Mouse (Mus musculus) hindbrain, embryonic 11.5 days (tissue): ENCODE data around the gene Sept8. TPM values are rescaled to one million over a fixed set of nuclear protein-coding genes. Genes with fewer than 3 reads are reported as not detected.

Experiments
- ATAC-seq: fragments of 200-750 bp; cut with Nextera tagmentation; 2 replicates; pipeline ENCODE4 v1.8.0; 2017; ENCODE audit warnings: mild to moderate bottlenecking, moderate TSS enrichment, moderate library complexity; ENCODE audit not compliant: low FRiP score
- DNase-seq: peaks from one replicate; pipeline ENCODE4 v3.0.0-alpha.2; 2015; ENCODE audit warnings: low spot score
- H3K27ac ChIP-seq: fragments of 300-500 bp; sonication (generic); 2 replicates; pipeline ENCODE4 v1.5.1; 2014; ENCODE audit warnings: mild to moderate bottlenecking, low read depth, low read length
- H3K27me3 ChIP-seq: fragments of 300-500 bp; sonication (generic); 2 replicates; pipeline ENCODE4 v1.6.1; 2014; ENCODE audit warnings: mild to moderate bottlenecking, low read length, moderate library complexity, mixed read lengths; ENCODE audit not compliant: control insufficient read depth, insufficient read depth
- H3K36me3 ChIP-seq: fragments of 300-500 bp; sonication (generic); 2 replicates; pipeline ENCODE4 v1.6.1; 2014; ENCODE audit warnings: mild to moderate bottlenecking, low read length, moderate library complexity, mixed read lengths; ENCODE audit not compliant: control insufficient read depth, insufficient read depth
- H3K4me1 ChIP-seq: fragments of 300-500 bp; sonication (generic); replicated peaks from 2 replicates; pipeline ENCODE4 v1.6.1; 2014; ENCODE audit warnings: low read length, mixed read lengths; ENCODE audit not compliant: control insufficient read depth, insufficient read depth
- H3K4me2 ChIP-seq: fragments of 300-500 bp; sonication (generic); replicated peaks from 2 replicates; pipeline ENCODE4 v1.6.1; 2014; ENCODE audit warnings: mild to moderate bottlenecking, low read depth, low read length
- H3K4me3 ChIP-seq: fragments of 300-500 bp; sonication (generic); 2 replicates; pipeline ENCODE4 v1.5.1; 2014; ENCODE audit warnings: low read depth, low read length
- H3K9ac ChIP-seq: fragments of 300-500 bp; sonication (generic); 2 replicates; pipeline ENCODE4 v1.6.1; 2014; ENCODE audit warnings: low read depth, low read length
- H3K9me3 ChIP-seq: fragments of 300-500 bp; sonication (generic); 2 replicates; pipeline ENCODE4 v1.6.1; 2016; ENCODE audit warnings: low read length; ENCODE audit not compliant: control insufficient read depth
- WGBS: fragments of 180-500 bp; shearing (Covaris S2); extraction: QIAGEN DNeasy Blood & Tissue Kit; methylation state at CpG from one replicate; pipeline ENCODE4 v1.1.7; 2014; 5-methylcytosine and 5-hydroxymethylcytosine counted together
- polyA plus RNA-seq: library from polyadenylated mRNA; unstranded; fragments of >200 nt; fragmentation: Nextera tagmentation; extraction: Ambion mirVana; gene quantifications from 2 replicates; pipeline ENCODE4 v1.2.1, GENCODE M21; 2014

Gene Sept8
- polyA plus RNA-seq, 1 experiment from 2014 or later: 13.5 TPM

- DNase-seq (no peak), ATAC-seq (no peak)
- Histone ChIP-seq H3K9ac (no peak overlapping the region), H3K27ac (no peak overlapping the region), H3K27me3 (peaks cover 29% of the 10 kb centered on the region), H3K9me3 (no peaks in the 10 kb centered on the region), H3K4me2 (no peak overlapping the region), H3K4me3 (no peak overlapping the region), H3K4me1 (peaks cover 3% of the 10 kb centered on the region; the same call in 1 of the 2 replicates), H3K36me3 (no peaks in the 10 kb centered on the region)
- WGBS: 66% methylated on average over 9 of the region's 9 CpGs
Measured at GRCm38 (mm10) chr11:53489421-53489820, 29.6 kb upstream of the Sept8 start.

GRCm38 (mm10) chr11:53491954-53492401 lies 27.1 kb upstream of the Sept8 start:
- H3K36me3 ChIP-seq: no peaks in the 10 kb centered on the region
- no peak overlapping the region for H3K9ac ChIP-seq
- no peak overlapping the region for H3K4me2 ChIP-seq
- peaks cover 6% of the 10 kb centered on the region for H3K4me1 ChIP-seq
- H3K27ac ChIP-seq: no peak overlapping the region
- 8% methylated on average over 8 of the region's 8 CpGs for whole genome bisulfite sequencing
- no peaks in the 10 kb centered on the region for H3K9me3 ChIP-seq
- H3K27me3 ChIP-seq: peaks cover 24% of the 10 kb centered on the region
- no peak overlapping the region for H3K4me3 ChIP-seq
- DNase-seq (peak; percentile 73), ATAC-seq (peak; percentile 72)

GRCm38 (mm10) chr11:53493243-53493955 lies 25.7 kb upstream of the Sept8 start:
- DNase-seq: peak; percentile 40
- WGBS: 9% methylated on average over 3 of the region's 3 CpGs
- no peak overlapping the region for H3K9ac ChIP-seq
- no peak overlapping the region for H3K4me3 ChIP-seq
- H3K4me1 ChIP-seq: peaks cover 6% of the 10 kb centered on the region
- H3K27me3 ChIP-seq: peaks cover 20% of the 10 kb centered on the region
- no peak overlapping the region for H3K4me2 ChIP-seq
- peak; percentile 64; the same call in 1 of the 2 replicates for ATAC-seq
- no peaks in the 10 kb centered on the region for H3K36me3 ChIP-seq
- no peak overlapping the region for H3K27ac ChIP-seq
- H3K9me3 ChIP-seq: no peaks in the 10 kb centered on the region

DNA sequence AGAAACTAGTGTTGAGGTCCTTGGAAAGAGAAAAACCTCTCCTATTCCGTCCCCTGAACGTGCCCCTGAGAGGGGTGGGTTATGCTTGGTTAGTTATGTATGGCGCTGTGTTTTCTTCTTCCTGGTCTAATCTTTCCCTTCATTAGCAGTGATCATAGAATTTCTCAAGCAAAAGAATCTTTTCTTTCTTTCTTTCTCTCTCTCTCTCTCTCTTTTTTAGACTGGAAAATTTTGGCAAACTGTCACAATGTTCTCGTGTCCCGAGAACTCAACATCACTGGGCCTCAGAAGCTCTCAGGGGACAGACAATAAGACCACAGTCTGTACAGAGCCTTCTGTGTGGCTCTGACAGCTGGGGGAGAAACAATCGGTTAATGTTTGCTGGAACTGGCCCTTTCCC lies 23.6 kb upstream of the Sept8 start:
- Histone ChIP-seq H3K4me2 (no peak overlapping the region), H3K27ac (no peak overlapping the region), H3K9ac (no peak overlapping the region), H3K36me3 (no peaks in the 10 kb centered on the region), H3K27me3 (peaks cover 25% of the 10 kb centered on the region), H3K4me3 (no peak overlapping the region), H3K9me3 (no peaks in the 10 kb centered on the region), H3K4me1 (peaks cover 6% of the 10 kb centered on the region)
- WGBS: 25% methylated on average over 6 of the region's 6 CpGs
- ATAC-seq (no peak), DNase-seq (no peak)

DNA sequence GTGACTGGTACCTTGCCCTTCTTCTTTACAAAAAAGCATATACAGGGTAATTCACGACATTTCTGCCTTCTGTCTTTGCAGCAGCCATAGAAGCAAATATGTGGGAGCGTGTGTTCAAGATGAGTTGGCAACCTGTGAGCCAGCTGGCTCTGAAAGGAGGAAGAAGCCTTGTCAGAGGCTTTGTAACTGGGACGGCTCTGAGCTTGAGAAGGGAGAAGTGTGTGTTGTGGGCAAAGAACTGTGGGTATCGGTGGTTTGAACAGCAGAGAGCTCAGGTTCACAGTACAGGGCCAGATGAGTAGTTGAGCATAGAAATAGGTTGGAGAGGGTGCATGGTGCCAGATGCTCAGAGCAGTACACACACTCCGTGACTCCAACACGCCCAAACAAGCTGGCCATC lies 22.1 kb upstream of the Sept8 start:
- Histone ChIP-seq H3K4me1 (peaks cover 8% of the 10 kb centered on the region), H3K27ac (no peak overlapping the region), H3K9ac (no peak overlapping the region), H3K4me2 (no peak overlapping the region), H3K27me3 (peaks cover 33% of the 10 kb centered on the region), H3K9me3 (no peaks in the 10 kb centered on the region), H3K4me3 (no peak overlapping the region), H3K36me3 (no peaks in the 10 kb centered on the region)
- 83% methylated on average over 6 of the region's 6 CpGs for WGBS
- ATAC-seq (no peak), DNase-seq (no peak)

- peak; percentile 33 for DNase-seq
- Histone ChIP-seq H3K4me3 (no peak overlapping the region), H3K27me3 (peaks cover 38% of the 10 kb centered on the region), H3K36me3 (no peaks in the 10 kb centered on the region), H3K9ac (no peak overlapping the region), H3K9me3 (no peaks in the 10 kb centered on the region), H3K4me1 (0 out of 2 replicates have a peak, but pooled peaks cover 2% of the 10 kb centered on the region), H3K27ac (no peak overlapping the region), H3K4me2 (no peak overlapping the region)
- 10% methylated on average over 11 of the region's 11 CpGs for WGBS
- no peak for ATAC-seq
Measured at GRCm38 (mm10) chr11:53500569-53500968, 18.5 kb upstream of the Sept8 start.

- Histone ChIP-seq H3K27ac (no peak overlapping the region), H3K4me3 (no peak overlapping the region), H3K36me3 (no peaks in the 10 kb centered on the region), H3K27me3 (peaks cover 29% of the 10 kb centered on the region), H3K9me3 (no peaks in the 10 kb centered on the region), H3K4me1 (0 out of 2 replicates have a peak, but pooled peaks cover 2% of the 10 kb centered on the region), H3K4me2 (no peak overlapping the region), H3K9ac (no peak overlapping the region)
- no peak for DNase-seq
- ATAC-seq: no peak
- WGBS: 83% methylated on average over 8 of the region's 8 CpGs
Measured at GRCm38 (mm10) chr11:53502039-53502765, 16.9 kb upstream of the Sept8 start.

GRCm38 (mm10) chr11:53503738-53504137 lies 15.3 kb upstream of the Sept8 start:
- H3K4me2 ChIP-seq: no peak overlapping the region
- H3K36me3 ChIP-seq: no peaks in the 10 kb centered on the region
- ATAC-seq (no peak), DNase-seq (no peak)
- WGBS: 90% methylated on average over 5 of the region's 5 CpGs
- no peak overlapping the region for H3K27ac ChIP-seq
- H3K4me3 ChIP-seq: no peak overlapping the region
- H3K27me3 ChIP-seq: peaks cover 27% of the 10 kb centered on the region
- H3K4me1 ChIP-seq: 0 out of 2 replicates have a peak, but pooled peaks cover 2% of the 10 kb centered on the region
- no peaks in the 10 kb centered on the region for H3K9me3 ChIP-seq
- no peak overlapping the region for H3K9ac ChIP-seq
